Mouse (Mus musculus): ENCODE data around the gene Pomgnt1. TPM values are rescaled to one million over a fixed set of nuclear protein-coding genes. Genes with fewer than 3 reads are reported as not detected.

Pomgnt1 gene
- polyA plus RNA-seq, 1 experiment from 2014 or later = 26.6 TPM

GRCm38 (mm10) chr4:116176543-116176988 is 52.9 kb downstream of the Pomgnt1 start:
- peak overlapping the region; percentile 85 for H3K27ac ChIP-seq (replicated peaks)
- no peaks in the 10 kb centered on the region for H3K27me3 ChIP-seq (ENCODE audit: control insufficient read depth, insufficient read depth, low read length)
- ATAC-seq (ENCODE audit: low FRiP score, low TSS enrichment) (peak; percentile 89), DNase-seq (ENCODE audit: low spot score) (peak; percentile 93)
- H3K9ac ChIP-seq (ENCODE audit: low read length) = peak overlapping the region; percentile 43
- H3K4me1 ChIP-seq (replicated peaks; ENCODE audit: control insufficient read depth, insufficient read depth) = peaks cover 15% of the 10 kb centered on the region
- WGBS = 12% methylated on average over 10 of the region's 10 CpGs
- peak overlapping the region; percentile 44 for H3K4me2 ChIP-seq (replicated peaks; ENCODE audit: low read depth)
- H3K36me3 ChIP-seq (ENCODE audit: control insufficient read depth, insufficient read depth, low read length) = no peaks in the 10 kb centered on the region
- TF ChIP-seq EP300 (optimal IDR thresholded peaks at IDR 0.05) = no peak
- TF ChIP-seq CTCF (IDR thresholded peaks at IDR 0.05; ENCODE audit: low read depth) = no peak
- H3K9me3 ChIP-seq (ENCODE audit: control insufficient read depth, low read length) = no peaks in the 10 kb centered on the region
- no peak overlapping the region for H3K4me3 ChIP-seq (ENCODE audit: low read depth, low read length)

GRCm38 (mm10) chr4:116177140-116177539 is 53.5 kb downstream of the Pomgnt1 start:
- WGBS = 28% methylated on average over 5 of the region's 5 CpGs
- Histone ChIP-seq H3K27me3 (ENCODE audit: control insufficient read depth, insufficient read depth, low read length) (no peaks in the 10 kb centered on the region), H3K4me1 (replicated peaks; ENCODE audit: control insufficient read depth, insufficient read depth) (peaks cover 15% of the 10 kb centered on the region), H3K9me3 (ENCODE audit: control insufficient read depth, low read length) (no peaks in the 10 kb centered on the region), H3K27ac (replicated peaks) (peak overlapping the region; percentile 85), H3K4me2 (replicated peaks; ENCODE audit: low read depth) (peak overlapping the region; percentile 44), H3K36me3 (ENCODE audit: control insufficient read depth, insufficient read depth, low read length) (no peaks in the 10 kb centered on the region), H3K4me3 (ENCODE audit: low read depth, low read length) (no peak overlapping the region), H3K9ac (ENCODE audit: low read length) (peak overlapping the region; percentile 31; the same call in 1 of the 2 replicates)
- no peak for TF ChIP-seq CTCF (IDR thresholded peaks at IDR 0.05; ENCODE audit: low read depth)
- TF ChIP-seq EP300 (optimal IDR thresholded peaks at IDR 0.05) = no peak
- DNase-seq (ENCODE audit: low spot score) = peak; percentile 64
- peak; percentile 24 for ATAC-seq (ENCODE audit: low FRiP score, low TSS enrichment)

GRCm38 (mm10) chr4:116182079-116182478 is 58.4 kb downstream of the Pomgnt1 start:
- 62% methylated on average over 3 of the region's 3 CpGs for WGBS

GRCm38 (mm10) chr4:116182745-116183144 is 59.1 kb downstream of the Pomgnt1 start:
- no peak overlapping the region for H3K4me3 ChIP-seq (ENCODE audit: low read depth, low read length)
- whole genome bisulfite sequencing = 13% methylated on average over 12 of the region's 12 CpGs

More at GRCm38 (mm10) chr4:116182079-116182478, 58.4 kb downstream of the Pomgnt1 start:
- Histone ChIP-seq H3K9ac (ENCODE audit: low read length) (no peak overlapping the region), H3K27me3 (ENCODE audit: control insufficient read depth, insufficient read depth, low read length) (no peaks in the 10 kb centered on the region), H3K36me3 (ENCODE audit: control insufficient read depth, insufficient read depth, low read length) (no peaks in the 10 kb centered on the region), H3K4me2 (replicated peaks; ENCODE audit: low read depth) (no peak overlapping the region), H3K27ac (replicated peaks) (no peak overlapping the region), H3K4me1 (replicated peaks; ENCODE audit: control insufficient read depth, insufficient read depth) (peaks cover 3% of the 10 kb centered on the region; the same call in 1 of the 2 replicates), H3K9me3 (ENCODE audit: control insufficient read depth, low read length) (no peaks in the 10 kb centered on the region), H3K4me3 (ENCODE audit: low read depth, low read length) (no peak overlapping the region)
- ATAC-seq (ENCODE audit: low FRiP score, low TSS enrichment) = no peak
- no peak for DNase-seq (ENCODE audit: low spot score)
- no peak for TF ChIP-seq EP300 (optimal IDR thresholded peaks at IDR 0.05)
- TF ChIP-seq CTCF (IDR thresholded peaks at IDR 0.05; ENCODE audit: low read depth) = no peak

GRCm38 (mm10) chr4:116185083-116185482 is 61.4 kb downstream of the Pomgnt1 start:
- TF ChIP-seq EP300 (optimal IDR thresholded peaks at IDR 0.05) (no peak), CTCF (IDR thresholded peaks at IDR 0.05; ENCODE audit: low read depth) (no peak)
- WGBS = 80% methylated on average over 4 of the region's 4 CpGs
- DNase-seq (ENCODE audit: low spot score) (no peak), ATAC-seq (ENCODE audit: low FRiP score, low TSS enrichment) (peak; percentile 63)
- Histone ChIP-seq H3K4me1 (replicated peaks; ENCODE audit: control insufficient read depth, insufficient read depth) (no peaks in the 10 kb centered on the region), H3K27me3 (ENCODE audit: control insufficient read depth, insufficient read depth, low read length) (no peaks in the 10 kb centered on the region), H3K4me3 (ENCODE audit: low read depth, low read length) (no peak overlapping the region), H3K27ac (replicated peaks) (no peak overlapping the region), H3K9me3 (ENCODE audit: control insufficient read depth, low read length) (no peaks in the 10 kb centered on the region), H3K4me2 (replicated peaks; ENCODE audit: low read depth) (no peak overlapping the region), H3K36me3 (ENCODE audit: control insufficient read depth, insufficient read depth, low read length) (no peaks in the 10 kb centered on the region), H3K9ac (ENCODE audit: low read length) (no peak overlapping the region)

More at GRCm38 (mm10) chr4:116182745-116183144, 59.1 kb downstream of the Pomgnt1 start:
- Histone ChIP-seq H3K9me3 (ENCODE audit: control insufficient read depth, low read length) (no peaks in the 10 kb centered on the region), H3K4me1 (replicated peaks; ENCODE audit: control insufficient read depth, insufficient read depth) (no peaks in the 10 kb centered on the region), H3K27me3 (ENCODE audit: control insufficient read depth, insufficient read depth, low read length) (no peaks in the 10 kb centered on the region), H3K36me3 (ENCODE audit: control insufficient read depth, insufficient read depth, low read length) (no peaks in the 10 kb centered on the region), H3K4me2 (replicated peaks; ENCODE audit: low read depth) (peak overlapping the region; percentile 23; the same call in 1 of the 2 replicates), H3K27ac (replicated peaks) (0 out of 2 replicates have a peak overlapping the region, but pooled peaks have one; percentile 4), H3K9ac (ENCODE audit: low read length) (no peak overlapping the region)
- TF ChIP-seq CTCF (IDR thresholded peaks at IDR 0.05; ENCODE audit: low read depth) = no peak
- no peak for DNase-seq (ENCODE audit: low spot score)
- no peak for ATAC-seq (ENCODE audit: low FRiP score, low TSS enrichment)

- 60% methylated on average over 4 of the region's 4 CpGs for WGBS
- ATAC-seq (ENCODE audit: low FRiP score, low TSS enrichment) = no peak
- no peak overlapping the region for H3K4me2 ChIP-seq (replicated peaks; ENCODE audit: low read depth)
- no peaks in the 10 kb centered on the region for H3K36me3 ChIP-seq (ENCODE audit: control insufficient read depth, insufficient read depth, low read length)
- no peak for DNase-seq (ENCODE audit: low spot score)
- TF ChIP-seq CTCF (IDR thresholded peaks at IDR 0.05; ENCODE audit: low read depth) = no peak
- TF ChIP-seq EP300 (optimal IDR thresholded peaks at IDR 0.05) = no peak
- no peak overlapping the region for H3K4me3 ChIP-seq (ENCODE audit: low read depth, low read length)
- no peak overlapping the region for H3K9ac ChIP-seq (ENCODE audit: low read length)
- no peaks in the 10 kb centered on the region for H3K9me3 ChIP-seq (ENCODE audit: control insufficient read depth, low read length)
- H3K27me3 ChIP-seq (ENCODE audit: control insufficient read depth, insufficient read depth, low read length) = no peaks in the 10 kb centered on the region
- H3K4me1 ChIP-seq (replicated peaks; ENCODE audit: control insufficient read depth, insufficient read depth) = no peaks in the 10 kb centered on the region
- no peak overlapping the region for H3K27ac ChIP-seq (replicated peaks)
Observed at GRCm38 (mm10) chr4:116192286-116192835, 68.7 kb downstream of the Pomgnt1 start.
